Mouse (Mus musculus) erythroblast, embryonic 14.5 days (primary cell): ENCODE data around the gene Ankef1.

Experiments
- GATA1 ChIP-seq: IDR thresholded peaks from 2 replicates; pipeline ENCODE4 v1.6.1; 2012; ENCODE audit warnings: low read length, inconsistent platforms, mixed read lengths
- TAL1 ChIP-seq: IDR thresholded peaks from 3 replicates; pipeline ENCODE4 v1.6.1; 2012; ENCODE audit warnings: low read length, inconsistent platforms, mixed read lengths

GRCm38 (mm10) chr2:136562336-136562735 lies 60.6 kb downstream of the Ankef1 start:
- TF ChIP-seq GATA1, result no peak
- no peak for TF ChIP-seq TAL1
